Mouse (Mus musculus) thymus, postnatal 25 days (tissue): ENCODE data around the gene Hist2h2be.
"Not testable (repeated sequence)": the region's sequence is repeated elsewhere in the genome, so short reads cannot be mapped to it uniquely, and the experiment has no call there.

Experiments
- DNase-seq: peaks from one replicate; pipeline ENCODE4 v3.0.0; 2022

Gene Hist2h2be

GRCm38 (mm10) chr3:96220765-96221639, at the start of gene Hist2h2be, which contains the start of gene Hist2h2ac:
Gene Hist2h2be (plus strand): TSS chr3:96221119.
Gene Hist2h2ac (minus strand): TSS chr3:96220880.
- peak; percentile 91 for DNase-seq

- no peak for DNase-seq
Observed at GRCm38 (mm10) chr3:96171583-96172196, 49.2 kb upstream of the Hist2h2be start.

GRCm38 (mm10) chr3:96172197-96173178, 48.4 kb upstream of the Hist2h2be start, which contains the start of gene Sf3b4:
Gene Sf3b4 (plus strand): TSS chr3:96172332.
- peak; percentile 86 for DNase-seq

- DNase-seq: no peak
Observed at GRCm38 (mm10) chr3:96173185-96173584, 47.7 kb upstream of the Hist2h2be start.

GRCm38 (mm10) chr3:96174042-96174441, 46.9 kb upstream of the Hist2h2be start:
- DNase-seq: not testable (repeated sequence)

GRCm38 (mm10) chr3:96175251-96175650, 45.7 kb upstream of the Hist2h2be start:
- no peak for DNase-seq

GRCm38 (mm10) chr3:96178427-96178826, 42.5 kb upstream of the Hist2h2be start:
- no peak for DNase-seq

GRCm38 (mm10) chr3:96178902-96179301, 42.0 kb upstream of the Hist2h2be start:
- no peak for DNase-seq

- no peak for DNase-seq
Observed at GRCm38 (mm10) chr3:96179531-96179930, 41.4 kb upstream of the Hist2h2be start.

- peak; percentile 58 for DNase-seq
Observed at GRCm38 (mm10) chr3:96180727-96181477, 40.0 kb upstream of the Hist2h2be start, which contains the start of gene Sv2a. Gene Sv2a (plus strand): TSS chr3:96181151.

GRCm38 (mm10) chr3:96181510-96182381, 39.2 kb upstream of the Hist2h2be start:
- DNase-seq: no peak

- no peak for DNase-seq
Observed at GRCm38 (mm10) chr3:96182382-96182776, 38.5 kb upstream of the Hist2h2be start.

GRCm38 (mm10) chr3:96192977-96193376, 27.9 kb upstream of the Hist2h2be start:
- no peak for DNase-seq

GRCm38 (mm10) chr3:96194966-96195365, 26.0 kb upstream of the Hist2h2be start:
- no peak for DNase-seq

GRCm38 (mm10) chr3:96195616-96196313, 25.2 kb upstream of the Hist2h2be start:
- DNase-seq: no peak

GRCm38 (mm10) chr3:96196437-96197128, 24.3 kb upstream of the Hist2h2be start:
- no peak for DNase-seq

GRCm38 (mm10) chr3:96197129-96197749, 23.7 kb upstream of the Hist2h2be start:
- DNase-seq: peak; percentile 84

GRCm38 (mm10) chr3:96198181-96198580, 22.7 kb upstream of the Hist2h2be start:
- peak; percentile 51 for DNase-seq
